Mouse (Mus musculus): ENCODE data around the gene Vpreb1.

DNA sequence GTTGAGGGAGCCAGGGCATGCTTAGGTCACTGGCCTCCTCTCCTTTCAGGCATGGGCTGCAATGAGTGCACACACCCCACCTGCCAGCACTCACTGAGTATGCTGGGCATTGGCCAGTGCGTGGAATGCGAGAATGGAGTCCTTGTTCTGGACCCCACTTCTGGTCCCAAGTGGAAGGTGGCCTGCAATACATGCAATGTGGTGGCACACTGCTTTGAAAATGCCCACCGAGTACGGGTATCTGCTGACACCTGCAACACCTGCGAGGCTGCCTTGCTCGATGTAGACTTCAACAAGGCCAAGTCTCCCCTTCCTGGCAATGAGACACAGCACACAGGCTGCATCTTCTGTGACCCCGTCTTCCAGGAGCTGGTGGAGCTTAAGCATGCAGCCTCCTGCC is 21.7 kb upstream of the Vpreb1 start:
- TF ChIP-seq CTCF (IDR thresholded peaks at IDR 0.05; ENCODE audit: low read depth) (no peak), EP300 (IDR thresholded peaks at IDR 0.05; ENCODE audit: low read depth) (no peak)
